8 mouse cellular contexts compared by ENCODE assay signal in the genomic region with DNA sequence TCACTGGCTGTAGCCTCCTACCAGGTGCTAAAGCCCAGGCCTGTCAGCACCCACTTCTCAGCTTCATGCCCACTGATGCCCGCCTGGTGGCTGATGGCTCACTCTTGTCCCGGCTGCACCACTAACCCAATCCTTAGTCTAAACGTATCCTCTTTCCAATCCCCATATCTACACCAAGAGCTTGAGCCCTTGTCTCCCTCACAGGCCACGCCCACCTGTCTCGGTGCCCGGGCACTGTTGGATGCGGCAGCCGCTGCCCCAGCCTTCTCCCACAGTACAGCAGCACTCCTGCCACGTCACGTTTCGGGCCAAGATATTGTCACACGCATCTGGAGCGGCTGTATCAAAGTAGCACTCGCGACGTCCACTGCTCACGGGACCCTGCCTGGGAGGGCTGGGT. TPM values are rescaled to one million over a fixed set of nuclear protein-coding genes. Genes with fewer than 3 reads are reported as not detected.
A peak's percentile ranks its signal among the peaks of the same experiment; 100 is the strongest.
DNase-seq lines count a peak whose midpoint lies in the region; ATAC-seq and TF ChIP-seq lines count a peak whose summit lies in the region.

No protein-coding gene starts in this region.

- H3K36me3 ChIP-seq in heart, embryonic 12.5 days, result peaks cover 30% of the 10 kb centered on the region
- H3K36me3 ChIP-seq in midbrain, embryonic 14.5 days (ENCODE audit: control insufficient read depth, insufficient read depth, low read length), result no peaks in the 10 kb centered on the region

- H3K27me3 ChIP-seq in heart, embryonic 12.5 days (replicated peaks), result peaks cover 12% of the 10 kb centered on the region; the same call in 1 of the 2 replicates
- peaks cover 4% of the 10 kb centered on the region; the same call in 1 of the 2 replicates for H3K27me3 ChIP-seq in midbrain, embryonic 14.5 days (ENCODE audit: control insufficient read depth, insufficient read depth, low read length)

- 9% methylated on average over 17 of the region's 17 CpGs for whole genome bisulfite sequencing in heart, embryonic 12.5 days
- 6% methylated on average over 17 of the region's 17 CpGs for WGBS in midbrain, embryonic 14.5 days

- peak overlapping the region; percentile 61 for H3K4me2 ChIP-seq in heart, embryonic 12.5 days
- peak overlapping the region; percentile 54 for H3K4me2 ChIP-seq in midbrain, embryonic 14.5 days (ENCODE audit: low read length)

- peak; percentile 45 to 54 for DNase-seq in layer of hippocampus, postnatal 14 days (ENCODE audit: low spot score in 2 of 2)
- no peak for DNase-seq in layer of hippocampus, adult 8-10 months (ENCODE audit: low spot score in 2 of 2)
- DNase-seq in cerebellum, postnatal 10 days, result peak; percentile 96
- DNase-seq in kidney, postnatal 14 days, result peak; percentile 51
- peak; percentile 72 for DNase-seq in midbrain, embryonic 14.5 days
- no peak for DNase-seq in left cerebral cortex, adult 2 months (ENCODE audit: extremely low spot score in 1 of 2, low spot score in 2 of 2)
- no peak for DNase-seq in MN1 (ENCODE audit: low spot score)

- 0 out of 2 replicates have a peak overlapping the region, but pooled peaks have one; percentile 22 for H3K9ac ChIP-seq in heart, embryonic 12.5 days
- peak overlapping the region; percentile 37; the same call in 1 of the 2 replicates for H3K9ac ChIP-seq in midbrain, embryonic 14.5 days (replicated peaks; ENCODE audit: low read length)

- peak overlapping the region; percentile 29 for H3K4me3 ChIP-seq in heart, embryonic 12.5 days
- peak overlapping the region; percentile 24; the same call in 1 of the 2 replicates for H3K4me3 ChIP-seq in midbrain, embryonic 14.5 days (replicated peaks; ENCODE audit: low read depth, low read length)
- H3K4me3 ChIP-seq in left cerebral cortex, adult 2 months, result no peak overlapping the region

- intact Hi-C loops in left cerebral cortex, adult 2 months (cut with DNase I), result no loop called here

- H3K27ac ChIP-seq in heart, embryonic 12.5 days (ENCODE audit: poor library complexity, severe bottlenecking), result no peak overlapping the region
- no peak overlapping the region for H3K27ac ChIP-seq in midbrain, embryonic 14.5 days (replicated peaks; ENCODE audit: low read depth, low read length)
- no peak overlapping the region for H3K27ac ChIP-seq in left cerebral cortex, adult 2 months

- H3K4me1 ChIP-seq in heart, embryonic 12.5 days (replicated peaks), result peaks cover 13% of the 10 kb centered on the region
- 0 out of 2 replicates have a peak, but pooled peaks cover 10% of the 10 kb centered on the region for H3K4me1 ChIP-seq in midbrain, embryonic 14.5 days (ENCODE audit: control insufficient read depth, insufficient read depth, low read length)

- H3K9me3 ChIP-seq in heart, embryonic 12.5 days (replicated peaks), result peaks cover 10% of the 10 kb centered on the region
- peaks cover 4% of the 10 kb centered on the region; the same call in 1 of the 2 replicates for H3K9me3 ChIP-seq in midbrain, embryonic 14.5 days (ENCODE audit: control insufficient read depth, low read length)

- TF ChIP-seq CTCF in left cerebral cortex, adult 2 months (IDR thresholded peaks at IDR 0.05), result no peak

- peak; percentile 29; the same call in 1 of the 2 replicates for ATAC-seq in heart, embryonic 12.5 days (ENCODE audit: insufficient number of reproducible peaks, low FRiP score)
- ATAC-seq in midbrain, embryonic 14.5 days (ENCODE audit: low FRiP score, low TSS enrichment), result peak; percentile 46; the same call in 1 of the 2 replicates

RNA-seq across cellular contexts. Expression of a gene that starts 27.2 kb away (rescaled TPM):
- total RNA-seq in layer of hippocampus, postnatal 14 days (2021), result 10 to 100 TPM; 55.0 to 55.3 TPM
- 10 to 100 TPM; 48.5 to 59.4 (median 57.9) TPM for total RNA-seq in layer of hippocampus, adult 8-10 months (2022)
- polyA plus RNA-seq in heart, embryonic 12.5 days (2016; fragmentation: Nextera tagmentation; extraction: Ambion mirVana), result 53.9 and 57.1 TPM in 2 replicates
- 6.4 and 7.4 TPM in 2 replicates for polyA plus RNA-seq in midbrain, embryonic 14.5 days (2014; fragmentation: Nextera tagmentation; extraction: Ambion mirVana)
- total RNA-seq in left cerebral cortex, adult 2 months (2021), result 10 to 100 TPM; 48.1 to 51.2 TPM

RNA-seq across cellular contexts. Expression of a gene that starts 45.5 kb away (rescaled TPM):
- total RNA-seq in layer of hippocampus, postnatal 14 days (2021), result 10 to 100 TPM; 24.7 to 26.2 TPM
- 10 to 100 TPM; 29.6 to 49.1 (median 34.1) TPM for total RNA-seq in layer of hippocampus, adult 8-10 months (2022)
- 35.4 and 39.4 TPM in 2 replicates for polyA plus RNA-seq in heart, embryonic 12.5 days (2016; fragmentation: Nextera tagmentation; extraction: Ambion mirVana)
- 50.4 and 52.5 TPM in 2 replicates for polyA plus RNA-seq in midbrain, embryonic 14.5 days (2014; fragmentation: Nextera tagmentation; extraction: Ambion mirVana)
- total RNA-seq in left cerebral cortex, adult 2 months (2021), result 10 to 100 TPM; 23.2 to 40.3 TPM

RNA-seq across cellular contexts. Expression of a gene that starts 46.9 kb away (rescaled TPM):
- not detected for total RNA-seq in layer of hippocampus, postnatal 14 days (2021)
- not detected for total RNA-seq in layer of hippocampus, adult 8-10 months (2022)
- polyA plus RNA-seq in heart, embryonic 12.5 days (2016; fragmentation: Nextera tagmentation; extraction: Ambion mirVana), result 1.2 and 1.5 TPM in 2 replicates
- not detected in 2 replicates for polyA plus RNA-seq in midbrain, embryonic 14.5 days (2014; fragmentation: Nextera tagmentation; extraction: Ambion mirVana)
- total RNA-seq in left cerebral cortex, adult 2 months (2021), result not detected

RNA-seq across cellular contexts. Expression of a gene that starts 52.1 kb away (rescaled TPM):
- total RNA-seq in layer of hippocampus, postnatal 14 days (2021), result 100 to 1,000 TPM; 144 to 148 TPM
- total RNA-seq in layer of hippocampus, adult 8-10 months (2022), result 100 to 1,000 TPM; 110 to 133 (median 125) TPM
- 11.1 and 11.6 TPM in 2 replicates for polyA plus RNA-seq in heart, embryonic 12.5 days (2016; fragmentation: Nextera tagmentation; extraction: Ambion mirVana)
- polyA plus RNA-seq in midbrain, embryonic 14.5 days (2014; fragmentation: Nextera tagmentation; extraction: Ambion mirVana), result 33.7 and 50.1 TPM in 2 replicates
- total RNA-seq in left cerebral cortex, adult 2 months (2021), result 100 to 1,000 TPM; 117 to 135 TPM

Comparison
In these comparisons a context has a peak if more than half of its experiments do, and no peak if none do; other contexts are left out.
1. DNase-seq: peak in layer of hippocampus, postnatal 14 days (2 of 2), cerebellum, postnatal 10 days (2 of 2), kidney, postnatal 14 days (single experiment) and midbrain, embryonic 14.5 days (single experiment); none in layer of hippocampus, adult 8-10 months (0 of 2), left cerebral cortex, adult 2 months (0 of 2) and MN1 (single experiment).